Mouse (Mus musculus) erythroblast, embryonic 14.5 days (primary cell): ENCODE results near the gene Mmp25.

Experiments
- GATA1 ChIP-seq: IDR thresholded peaks from 2 replicates; pipeline ENCODE4 v1.6.1; 2012; ENCODE audit warnings: low read length, inconsistent platforms, mixed read lengths
- TAL1 ChIP-seq: IDR thresholded peaks from 3 replicates; pipeline ENCODE4 v1.6.1; 2012; ENCODE audit warnings: low read length, inconsistent platforms, mixed read lengths

- TF ChIP-seq GATA1 (no peak), TAL1 (no peak)
Measured at GRCm38 (mm10) chr17:23610361-23610800, 34.7 kb downstream of the Mmp25 start.
